Mouse (Mus musculus) limb, embryonic 14.5 days (tissue): ENCODE data around the gene Ccl3. TPM values are rescaled to one million over a fixed set of nuclear protein-coding genes. Genes with fewer than 3 reads are reported as not detected.

Experiments used
- ATAC-seq: fragments of 200-750 bp; cut with Nextera tagmentation; 2 replicates; pipeline ENCODE4 v1.8.0; 2017; ENCODE audit warnings: low read depth, moderate number of reproducible peaks, moderate TSS enrichment; ENCODE audit not compliant: low FRiP score
- DNase-seq: peaks from one replicate; pipeline ENCODE4 v3.0.0-alpha.2; 2015; ENCODE audit warnings: low spot score
- H3K27ac ChIP-seq: fragments of 300-500 bp; sonication (generic); replicated peaks from 2 replicates; pipeline ENCODE4 v1.5.1; 2014; ENCODE audit warnings: low read depth, mild to moderate bottlenecking, low read length, moderate library complexity, mixed read lengths
- H3K27me3 ChIP-seq: fragments of 300-500 bp; sonication (generic); 2 replicates; pipeline ENCODE4 v1.6.1; 2014; ENCODE audit warnings: low read length, mixed read lengths; ENCODE audit not compliant: control insufficient read depth, insufficient read depth
- H3K36me3 ChIP-seq: fragments of 300-500 bp; sonication (generic); 2 replicates; pipeline ENCODE4 v1.6.1; 2014; ENCODE audit warnings: mild to moderate bottlenecking, low read length, moderate library complexity, mixed read lengths; ENCODE audit not compliant: control insufficient read depth, insufficient read depth
- H3K4me1 ChIP-seq: fragments of 300-500 bp; sonication (generic); 2 replicates; pipeline ENCODE4 v1.6.1; 2014; ENCODE audit warnings: antibody characterized with exemption, low read length, mixed read lengths; ENCODE audit not compliant: control insufficient read depth, insufficient read depth
- H3K4me2 ChIP-seq: fragments of 300-500 bp; sonication (generic); replicated peaks from 2 replicates; pipeline ENCODE4 v1.6.1; 2014; ENCODE audit warnings: low read depth, mild to moderate bottlenecking, low read length, moderate library complexity; ENCODE audit not compliant: severe bottlenecking
- H3K4me3 ChIP-seq: fragments of 300-500 bp; sonication (generic); replicated peaks from 2 replicates; pipeline ENCODE4 v1.5.1; 2014; ENCODE audit warnings: low read length
- H3K9ac ChIP-seq: fragments of 300-500 bp; sonication (generic); 2 replicates; pipeline ENCODE4 v1.6.1; 2014; ENCODE audit warnings: mild to moderate bottlenecking, low read depth, low read length, moderate library complexity; ENCODE audit not compliant: severe bottlenecking
- H3K9me3 ChIP-seq: fragments of 300-500 bp; sonication (generic); 2 replicates; pipeline ENCODE4 v1.6.1; 2016; ENCODE audit warnings: low read length; ENCODE audit not compliant: control insufficient read depth
- POLR2A ChIP-seq: fragments of 200-500 bp; IDR thresholded peaks from 2 replicates; pipeline ENCODE4 v1.8.0; 2012; ENCODE audit warnings: inconsistent platforms, mild to moderate bottlenecking, moderate library complexity, borderline replicate concordance; ENCODE audit not compliant: insufficient read depth, insufficient read length; ENCODE audit errors: extremely low read depth
- WGBS: fragments of 180-500 bp; shearing (Covaris S2); extraction: QIAGEN DNeasy Blood & Tissue Kit; methylation state at CpG from one replicate; pipeline ENCODE4 v1.1.7; 2014; 5-methylcytosine and 5-hydroxymethylcytosine counted together
- polyA plus RNA-seq, 2 experiments: library from polyadenylated mRNA; depleted of rRNA in 1 of 2; stranded (reverse) in 1 of 2; unstranded in 1 of 2; fragments of >200 nt; fragmentation: Nextera tagmentation in 1 of 2; extraction: Ambion mirVana in 1 of 2; gene quantifications; 2 replicates each; pipeline versions ENCODE4 v1.2.1 to v1.2.3; 2012 to 2014

The Ccl3 gene
- polyA plus RNA-seq (2012; rRNA removed) (1.9 and 3.5 TPM in 2 replicates), polyA plus RNA-seq (2014; fragmentation: Nextera tagmentation; extraction: Ambion mirVana) (1.4 and 2.3 TPM in 2 replicates)

GRCm38 (mm10) chr11:83649305-83649841 lies at the start of gene Ccl3:
Gene Ccl3, minus strand, starts transcription at chr11:83649355.
- Histone ChIP-seq H3K36me3 (no peaks in the 10 kb centered on the region), H3K4me3 (no peak within 1 kb of the TSS), H3K9me3 (no peaks in the 10 kb centered on the region), H3K27ac (no peak within 1 kb of the TSS), H3K9ac (no peak within 1 kb of the TSS), H3K4me1 (no peaks in the 10 kb centered on the region), H3K4me2 (no peak within 1 kb of the TSS), H3K27me3 (no peaks in the 10 kb centered on the region)
- ATAC-seq (no peak), DNase-seq (no peak)
- 78% methylated on average over 8 of the region's 8 CpGs for WGBS
- no peak for TF ChIP-seq POLR2A

GRCm38 (mm10) chr11:83692008-83692407 lies 42.9 kb upstream of the Ccl3 start:
- Histone ChIP-seq H3K4me1 (no peaks in the 10 kb centered on the region), H3K27ac (no peak overlapping the region), H3K27me3 (no peaks in the 10 kb centered on the region), H3K4me2 (no peak overlapping the region), H3K9ac (no peak overlapping the region), H3K4me3 (no peak overlapping the region), H3K9me3 (no peaks in the 10 kb centered on the region), H3K36me3 (no peaks in the 10 kb centered on the region)
- TF ChIP-seq POLR2A: no peak
- DNase-seq (no peak), ATAC-seq (no peak)
- 74% methylated on average over 1 of the region's 1 CpGs for WGBS

- H3K4me1 ChIP-seq: no peaks in the 10 kb centered on the region
- H3K27ac ChIP-seq: no peak overlapping the region
- ATAC-seq (no peak), DNase-seq (no peak)
- no peak overlapping the region for H3K9ac ChIP-seq
- H3K27me3 ChIP-seq: no peaks in the 10 kb centered on the region
- no peak for TF ChIP-seq POLR2A
- 73% methylated on average over 1 of the region's 1 CpGs for WGBS
- H3K4me2 ChIP-seq: no peak overlapping the region
- no peaks in the 10 kb centered on the region for H3K36me3 ChIP-seq
- H3K9me3 ChIP-seq: no peaks in the 10 kb centered on the region
- H3K4me3 ChIP-seq: no peak overlapping the region
Measured at GRCm38 (mm10) chr11:83689918-83690317, 40.8 kb upstream of the Ccl3 start.

GRCm38 (mm10) chr11:83675665-83676064 lies 26.5 kb upstream of the Ccl3 start:
- WGBS: 91% methylated on average over 1 of the region's 1 CpGs
- H3K27ac ChIP-seq: no peak overlapping the region
- H3K9ac ChIP-seq: no peak overlapping the region
- DNase-seq (no peak), ATAC-seq (no peak)
- H3K27me3 ChIP-seq: no peaks in the 10 kb centered on the region
- H3K4me1 ChIP-seq: no peaks in the 10 kb centered on the region
- no peak for TF ChIP-seq POLR2A
- no peak overlapping the region for H3K4me3 ChIP-seq
- H3K36me3 ChIP-seq: no peaks in the 10 kb centered on the region
- H3K4me2 ChIP-seq: no peak overlapping the region
- H3K9me3 ChIP-seq: no peaks in the 10 kb centered on the region

GRCm38 (mm10) chr11:83671743-83672142 lies 22.6 kb upstream of the Ccl3 start:
- no peak overlapping the region for H3K27ac ChIP-seq
- H3K4me3 ChIP-seq: no peak overlapping the region
- ATAC-seq (no peak), DNase-seq (no peak)
- no peak overlapping the region for H3K9ac ChIP-seq
- H3K27me3 ChIP-seq: no peaks in the 10 kb centered on the region
- H3K4me2 ChIP-seq: no peak overlapping the region
- H3K4me1 ChIP-seq: no peaks in the 10 kb centered on the region
- no peaks in the 10 kb centered on the region for H3K9me3 ChIP-seq
- no peaks in the 10 kb centered on the region for H3K36me3 ChIP-seq
- no peak for TF ChIP-seq POLR2A

GRCm38 (mm10) chr11:83663532-83663931 lies 14.4 kb upstream of the Ccl3 start:
- Histone ChIP-seq H3K4me1 (no peaks in the 10 kb centered on the region), H3K27me3 (no peaks in the 10 kb centered on the region), H3K4me3 (no peak overlapping the region), H3K27ac (no peak overlapping the region), H3K4me2 (no peak overlapping the region), H3K36me3 (no peaks in the 10 kb centered on the region), H3K9ac (no peak overlapping the region), H3K9me3 (no peaks in the 10 kb centered on the region)
- no peak for ATAC-seq
- no peak for DNase-seq
- 75% methylated on average over 5 of the region's 5 CpGs for WGBS
- TF ChIP-seq POLR2A: no peak
